Mouse (Mus musculus) thymus, postnatal 36 days (tissue): Measurements from ENCODE around the gene Mprip.

ENCODE experiments used
- DNase-seq, 2 experiments: peaks; one replicate each; pipeline ENCODE4 v3.0.0; 2022; ENCODE audit warnings: mixed read lengths in 2 of 2

The Mprip gene

DNA sequence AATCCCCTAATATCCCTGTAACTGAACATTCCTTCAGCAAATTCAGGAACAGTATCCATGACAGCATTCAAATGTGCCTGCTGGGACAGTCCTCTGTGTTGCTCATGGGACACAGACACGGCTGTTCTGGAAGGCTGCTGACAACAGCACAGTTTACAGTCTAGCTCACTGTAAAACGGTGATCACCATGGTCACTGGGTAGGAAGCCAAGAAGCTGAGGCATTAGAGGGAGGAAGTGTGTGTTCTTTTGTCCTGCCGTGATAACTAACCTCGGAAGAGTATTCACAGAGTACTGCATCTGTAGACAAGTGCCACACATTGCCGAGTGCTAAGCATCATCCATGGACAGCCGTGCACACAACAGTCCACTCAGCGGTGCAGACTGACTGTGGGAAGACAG, 109.6 kb downstream of the Mprip start:
- DNase-seq, result no peak

DNA sequence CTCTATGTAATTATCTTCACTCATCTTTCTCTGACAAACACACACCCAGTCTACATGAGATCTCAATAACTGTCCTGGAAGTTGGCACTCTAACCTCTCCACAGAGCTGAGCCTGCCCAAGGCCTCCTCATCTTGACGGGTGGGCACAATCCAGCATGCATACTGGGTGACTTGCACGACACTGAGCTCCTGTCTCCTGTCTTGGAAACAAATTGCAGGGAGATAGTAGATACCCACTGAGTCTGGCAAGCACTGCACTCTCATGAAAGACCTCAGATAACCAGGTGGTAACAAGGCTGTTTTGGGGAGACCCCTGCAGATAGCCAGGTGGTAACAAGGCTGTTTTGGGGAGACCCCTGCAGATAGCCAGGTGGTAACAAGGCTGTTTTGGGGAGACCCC, 111.2 kb downstream of the Mprip start:
- no peak for DNase-seq

- DNase-seq, result no peak
These were observed 111.8 kb downstream of the Mprip start for GRCm38 (mm10) chr11:59772902-59773301.

GRCm38 (mm10) chr11:59774522-59774921, 113.4 kb downstream of the Mprip start:
- DNase-seq, result no peak

DNA sequence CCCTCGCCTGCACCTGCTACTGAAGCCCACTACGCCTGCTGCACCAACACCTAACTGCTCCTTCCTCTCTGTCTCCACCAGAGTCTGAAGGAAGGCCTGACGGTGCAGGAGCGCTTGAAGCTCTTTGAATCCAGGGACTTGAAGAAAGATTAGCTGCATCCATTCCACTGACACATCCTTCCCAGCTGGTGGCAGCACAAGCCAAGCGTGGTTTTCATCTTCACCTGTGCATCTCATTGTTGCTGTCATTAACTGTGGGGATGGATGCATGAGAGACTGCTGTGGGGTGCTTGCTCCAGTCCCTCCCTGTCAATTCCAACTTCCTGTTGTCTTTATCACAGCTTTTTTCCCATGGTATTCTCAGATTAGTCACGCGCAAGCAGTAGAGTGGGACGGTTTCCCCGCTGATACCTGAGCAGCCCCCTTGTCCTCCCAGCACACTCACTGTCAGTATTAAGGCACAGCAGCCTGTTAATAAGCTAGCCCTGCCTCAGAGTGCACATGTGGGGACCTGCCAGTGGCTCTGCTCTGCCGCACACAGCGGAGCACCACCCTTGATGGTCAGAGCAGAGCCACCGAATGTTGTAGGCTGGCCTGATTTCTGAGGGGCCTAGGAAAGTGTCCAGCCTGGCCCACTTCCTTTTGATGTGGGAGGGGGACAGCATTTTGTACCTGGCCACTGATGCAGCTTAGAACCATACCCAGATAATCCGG, 114.5 kb downstream of the Mprip start:
- DNase-seq, result no peak

DNA sequence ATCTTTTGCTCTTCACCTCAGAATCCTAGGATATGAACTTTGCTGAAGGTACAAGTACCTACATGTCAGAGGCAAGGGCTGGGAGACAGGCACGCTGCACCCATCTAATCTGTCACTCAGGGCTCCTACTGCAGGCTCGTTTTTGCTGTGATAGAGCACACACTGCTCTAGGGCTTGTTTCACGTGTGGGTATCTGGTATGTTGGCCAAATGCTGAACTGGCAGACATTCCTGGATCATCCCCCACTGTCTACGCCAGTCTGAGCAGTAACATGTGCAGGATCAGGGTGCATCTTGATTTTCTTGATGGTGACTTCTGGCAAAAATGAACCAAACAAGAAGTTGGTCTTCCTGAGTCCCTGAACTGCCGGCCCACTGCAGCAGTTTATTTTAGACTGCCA, 116.2 kb downstream of the Mprip start:
- no peak for DNase-seq

- peak; percentile 79 to 81 for DNase-seq
These were observed 117.2 kb downstream of the Mprip start for GRCm38 (mm10) chr11:59778181-59778873.

DNA sequence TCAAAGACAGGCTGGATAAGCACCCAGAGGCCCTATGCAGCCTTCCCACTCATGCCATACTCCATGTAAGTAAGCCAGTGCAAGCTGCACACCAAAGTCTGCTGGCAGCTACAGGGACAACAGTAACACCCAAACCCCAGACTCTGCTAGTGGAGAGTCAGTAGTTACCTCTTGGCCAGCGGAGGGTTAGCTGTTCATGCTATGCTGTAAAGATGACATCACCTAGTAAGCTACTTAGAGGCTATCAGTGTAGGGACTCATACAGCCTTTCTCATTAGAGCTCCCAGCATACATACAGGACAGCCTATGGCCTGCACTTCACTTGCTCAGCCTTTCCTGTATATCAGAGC, 117.7 kb downstream of the Mprip start:
- no peak for DNase-seq

DNA sequence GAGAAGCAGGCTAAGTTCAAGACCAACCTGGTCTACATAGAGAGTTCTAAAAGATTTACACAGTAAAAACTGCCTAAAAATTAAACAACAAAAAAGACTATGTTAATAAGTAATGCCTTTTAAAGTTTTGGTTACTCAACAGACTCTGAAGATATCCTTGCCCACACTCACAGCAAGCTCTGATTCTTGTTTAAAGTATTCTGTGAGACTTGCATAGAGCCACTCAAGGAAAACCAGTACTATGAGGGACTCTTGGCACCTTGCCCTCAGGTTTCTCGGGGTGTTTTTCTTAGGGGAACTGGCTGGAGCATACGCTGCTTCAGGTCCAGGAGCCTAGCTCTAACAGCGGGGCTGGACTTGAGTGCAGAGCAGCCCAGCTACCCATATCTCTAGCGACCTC, 118.3 kb downstream of the Mprip start:
- DNase-seq, result no peak

DNA sequence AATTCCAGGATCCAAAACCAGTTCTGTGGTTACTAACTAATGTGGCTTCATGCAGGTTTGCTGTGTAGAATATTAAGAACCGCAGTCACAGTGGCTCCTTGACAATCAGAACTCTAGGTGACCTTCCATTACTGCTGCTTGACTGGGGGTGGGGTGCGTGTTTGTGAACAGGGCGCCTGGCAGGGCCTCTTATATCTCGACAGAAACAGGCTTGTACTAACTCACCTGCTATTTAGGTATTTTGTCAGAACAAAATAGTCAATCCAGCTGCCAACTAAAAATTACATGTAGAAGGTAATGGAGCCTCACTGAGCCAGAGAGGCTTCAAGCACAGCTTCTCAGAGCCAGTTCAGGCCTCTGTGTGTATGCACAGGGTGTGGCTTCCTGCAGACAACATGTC, 119.1 kb downstream of the Mprip start:
- DNase-seq, result no peak

DNA sequence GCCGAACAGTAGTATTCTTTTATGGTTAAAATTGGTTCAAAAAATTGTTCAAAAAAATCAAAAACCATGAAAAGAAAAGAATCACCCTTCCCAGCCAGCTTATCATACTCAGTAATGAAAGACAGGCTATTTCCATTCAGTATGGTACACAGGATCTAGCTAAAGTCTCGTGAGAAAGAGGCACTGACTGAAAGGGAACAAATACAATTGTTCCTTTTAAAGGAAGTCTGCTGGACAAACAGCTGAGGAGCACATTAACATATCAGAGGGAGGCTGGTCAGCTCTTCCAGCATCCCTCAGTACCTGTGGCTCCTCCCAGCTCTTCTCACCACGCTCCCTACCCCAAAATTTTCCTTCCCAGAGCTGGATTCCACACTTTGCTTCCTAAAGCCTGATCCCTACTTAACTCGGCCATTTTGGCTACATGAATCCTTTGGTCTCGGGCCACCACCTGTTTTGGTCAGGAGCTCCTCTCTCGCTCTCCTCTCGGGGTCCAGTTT, 121.0 kb downstream of the Mprip start:
- no peak for DNase-seq

- DNase-seq, result no peak
These were observed 122.5 kb downstream of the Mprip start for GRCm38 (mm10) chr11:59783591-59783990.

DNA sequence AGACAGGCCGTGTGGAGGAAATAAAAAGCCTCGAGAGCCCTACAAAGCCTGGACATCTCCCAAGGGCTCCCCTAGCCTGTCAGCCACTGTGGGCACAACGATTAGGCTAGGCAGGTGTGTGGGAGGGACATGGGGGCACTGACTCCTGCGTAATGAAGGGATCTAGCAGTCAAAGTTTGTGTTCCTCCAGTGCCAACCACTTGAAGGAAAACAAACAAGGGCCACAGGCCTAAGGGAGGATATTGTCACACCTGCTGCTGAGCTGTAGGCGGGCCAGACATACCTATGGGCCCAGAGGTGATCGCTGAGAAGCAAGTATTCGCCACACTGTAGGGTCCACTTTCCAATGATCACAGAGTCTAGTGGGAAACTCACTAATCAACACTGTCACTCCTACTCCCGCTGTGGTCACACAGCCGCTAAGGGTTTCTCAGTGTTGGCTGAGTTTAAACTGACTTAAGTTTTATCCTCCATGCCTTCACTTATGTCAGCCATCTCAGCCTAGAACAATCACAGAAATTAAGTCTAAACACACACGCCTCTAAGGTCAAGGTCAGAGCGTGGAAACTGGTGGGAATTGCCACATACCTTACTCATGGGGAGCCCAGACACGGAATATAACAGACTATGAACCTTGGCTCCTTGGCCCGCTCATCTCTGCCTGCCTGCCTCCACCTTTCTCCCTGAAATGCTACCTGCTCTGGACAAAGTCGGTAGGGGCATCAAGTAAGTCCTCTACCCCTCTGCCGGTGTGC, 125.5 kb downstream of the Mprip start:
- DNase-seq, result no peak

DNA sequence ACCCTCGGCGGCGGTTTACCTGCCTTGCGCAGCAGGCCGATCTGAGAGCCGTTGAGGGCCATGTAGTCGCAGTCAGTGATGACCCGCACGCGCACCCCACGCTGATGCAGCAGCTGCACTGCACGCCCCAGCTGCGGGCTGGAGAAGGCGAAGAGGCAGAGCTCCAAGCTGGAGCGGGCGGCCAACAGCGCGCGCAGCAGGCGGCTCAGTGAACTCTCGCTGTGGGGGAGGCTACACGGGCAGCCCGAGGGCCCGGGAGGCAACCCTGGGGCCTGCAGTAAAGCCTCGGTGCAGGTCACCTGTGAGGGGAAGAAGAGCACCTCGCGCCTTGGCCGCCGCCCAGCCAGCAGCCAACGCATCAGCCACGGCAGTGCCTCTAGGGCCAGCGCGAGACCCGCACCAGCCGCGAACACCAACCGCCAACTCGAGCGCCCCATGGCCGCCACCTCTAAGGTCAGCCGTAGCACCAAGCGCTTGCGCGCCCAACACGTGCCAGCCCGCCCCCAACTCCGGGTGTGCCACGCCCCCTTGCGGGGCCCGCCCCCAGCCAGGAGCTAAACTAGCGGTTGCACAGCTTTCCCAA, 126.2 kb downstream of the Mprip start, which contains the start of gene Pld6:
Gene Pld6 (minus strand): TSS at position 447 of the 583 bp plus-strand sequence.
- DNase-seq, result peak; percentile 64 to 67

GRCm38 (mm10) chr11:59789311-59789710, 128.2 kb downstream of the Mprip start:
- DNase-seq, result no peak

DNA sequence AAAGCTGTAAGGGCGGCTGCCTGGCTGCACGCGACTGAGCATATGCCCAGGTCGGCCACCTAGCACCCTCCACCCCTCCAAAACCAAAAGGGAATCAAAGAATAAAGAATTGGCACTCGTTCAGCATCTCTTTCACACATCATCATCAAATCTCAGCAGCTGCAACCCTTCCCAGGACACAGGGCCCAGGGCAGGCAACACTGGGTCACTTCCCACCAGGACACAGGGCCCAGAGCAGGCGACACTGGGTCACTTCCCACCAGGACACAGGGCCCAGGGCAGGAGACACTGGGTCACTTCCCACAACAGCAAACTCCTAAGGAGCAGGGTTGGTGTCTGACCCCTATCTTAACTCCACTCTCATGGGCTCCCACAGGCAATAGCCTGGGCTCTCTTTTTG, 132.3 kb downstream of the Mprip start:
- DNase-seq, result no peak

GRCm38 (mm10) chr11:59800412-59800811, 139.3 kb downstream of the Mprip start:
- DNase-seq, result no peak

DNA sequence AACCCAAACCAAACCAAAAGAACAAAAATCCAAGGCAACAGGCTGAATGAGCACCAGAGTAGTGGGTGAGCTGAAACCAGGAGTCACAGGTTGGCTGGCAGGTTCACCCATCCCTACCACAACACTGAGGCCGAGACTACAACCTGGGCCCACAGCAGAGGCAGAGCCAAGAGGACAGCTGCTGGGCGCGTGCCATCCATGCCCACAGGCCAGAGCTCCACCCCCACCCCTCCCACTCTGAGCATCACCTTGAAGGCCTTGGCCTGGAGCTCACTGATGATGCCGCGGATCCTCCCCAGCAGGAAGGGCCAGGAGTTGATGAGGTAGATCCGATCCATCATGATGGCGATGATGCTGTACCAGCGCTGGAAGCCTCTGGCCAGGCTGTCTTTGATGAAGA, 140.8 kb downstream of the Mprip start:
- no peak for DNase-seq

DNA sequence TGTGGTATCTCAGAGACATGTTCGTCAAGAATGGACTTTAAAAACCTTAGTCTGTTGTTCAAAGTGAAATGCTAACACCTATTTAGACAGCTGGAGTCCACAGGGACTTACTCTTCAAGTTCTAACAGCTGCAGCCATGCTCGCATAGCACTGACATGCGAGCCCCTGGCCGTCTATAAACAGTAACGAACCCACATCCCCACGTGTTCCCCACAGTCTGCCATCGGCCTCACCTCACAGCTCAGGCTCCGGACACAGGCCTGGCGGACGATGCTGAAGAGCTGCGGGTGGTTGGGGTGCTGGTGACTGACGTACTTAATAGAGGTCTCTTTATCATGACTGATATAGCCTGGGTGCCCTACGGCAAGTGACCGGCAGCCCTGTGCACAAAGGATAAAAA, 142.4 kb downstream of the Mprip start:
- no peak for DNase-seq

- DNase-seq, result no peak
These were observed 143.5 kb downstream of the Mprip start for GRCm38 (mm10) chr11:59804409-59805110.

DNA sequence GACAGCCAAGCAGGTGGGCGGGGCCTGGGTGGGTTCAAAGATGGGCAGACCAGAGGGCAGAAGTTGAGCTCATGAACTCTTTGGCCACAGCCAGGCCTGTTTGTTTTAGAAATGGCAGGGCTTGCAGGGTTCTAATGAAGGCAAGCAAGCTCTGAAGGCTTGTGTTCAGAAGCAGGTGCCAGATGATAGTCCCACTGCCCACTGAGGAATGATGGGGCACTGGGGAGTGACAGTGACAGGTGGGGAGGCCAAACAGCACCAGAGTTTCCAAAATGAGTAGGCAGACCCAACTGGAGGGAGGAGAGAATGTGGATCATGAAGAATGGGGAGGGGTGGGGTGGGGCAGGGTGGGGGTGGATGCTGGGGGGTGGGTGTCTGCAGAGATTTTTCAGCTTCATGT, 144.2 kb downstream of the Mprip start:
- DNase-seq, result no peak

DNA sequence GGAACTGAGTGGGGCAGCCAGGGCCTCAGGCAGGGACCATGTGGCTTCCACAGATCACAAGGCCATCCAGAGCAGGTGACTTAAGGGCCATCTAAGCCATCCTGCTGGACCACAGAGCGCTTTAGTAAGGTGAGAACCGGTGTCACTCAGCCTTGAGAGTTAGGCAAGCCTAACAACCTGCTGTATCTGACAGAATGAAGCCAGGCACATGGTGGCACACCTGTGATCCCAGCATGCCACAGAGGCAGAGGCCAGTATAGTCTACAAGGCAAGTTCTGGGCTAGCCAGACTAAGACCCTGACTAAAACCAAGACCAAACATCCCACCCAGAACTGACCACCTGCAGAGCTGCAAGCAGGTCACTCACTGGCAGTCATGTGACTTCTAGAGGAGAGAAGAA, 144.6 kb downstream of the Mprip start:
- no peak for DNase-seq
